Mouse (Mus musculus): ENCODE measurements around the gene Sag. TPM values are rescaled to one million over a fixed set of nuclear protein-coding genes. Genes with fewer than 3 reads are reported as not detected.
A peak's percentile ranks its signal among the peaks of the same experiment; 100 is the strongest.

Sag gene
- polyA plus RNA-seq, 1 experiment from 2014 or later: 3.8 TPM

DNA sequence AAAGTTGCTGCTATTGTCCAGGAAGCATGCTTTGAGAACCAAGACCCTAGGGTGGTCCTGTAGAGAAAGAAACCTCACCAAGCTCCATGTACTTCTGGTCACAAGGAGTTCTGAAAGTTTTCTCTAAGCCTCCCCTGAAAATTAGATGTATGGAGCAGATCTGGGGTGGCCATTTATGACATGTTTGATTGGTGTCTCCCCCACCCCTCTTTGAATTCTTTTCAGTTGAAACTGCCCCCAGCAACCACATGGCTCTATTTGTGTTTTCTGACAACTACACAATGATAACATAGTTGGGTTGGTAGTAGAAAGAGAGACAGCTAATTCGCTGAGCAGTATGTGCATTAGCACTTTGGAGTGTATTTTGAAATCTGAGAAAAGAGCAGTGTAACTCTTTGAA is 52.0 kb downstream of the Sag start:
- Histone ChIP-seq H3K9me3 (no peaks in the 10 kb centered on the region), H3K4me3 (replicated peaks) (no peak overlapping the region), H3K4me2 (no peak overlapping the region), H3K9ac (replicated peaks) (no peak overlapping the region), H3K27me3 (no peaks in the 10 kb centered on the region), H3K36me3 (no peaks in the 10 kb centered on the region), H3K27ac (no peak overlapping the region), H3K4me1 (replicated peaks) (peaks cover 22% of the 10 kb centered on the region)
- WGBS: 91% methylated on average over 1 of the region's 1 CpGs
- ATAC-seq (ENCODE audit: insufficient number of reproducible peaks, insufficient read depth, low FRiP score, low TSS enrichment, low read depth): no peak

DNA sequence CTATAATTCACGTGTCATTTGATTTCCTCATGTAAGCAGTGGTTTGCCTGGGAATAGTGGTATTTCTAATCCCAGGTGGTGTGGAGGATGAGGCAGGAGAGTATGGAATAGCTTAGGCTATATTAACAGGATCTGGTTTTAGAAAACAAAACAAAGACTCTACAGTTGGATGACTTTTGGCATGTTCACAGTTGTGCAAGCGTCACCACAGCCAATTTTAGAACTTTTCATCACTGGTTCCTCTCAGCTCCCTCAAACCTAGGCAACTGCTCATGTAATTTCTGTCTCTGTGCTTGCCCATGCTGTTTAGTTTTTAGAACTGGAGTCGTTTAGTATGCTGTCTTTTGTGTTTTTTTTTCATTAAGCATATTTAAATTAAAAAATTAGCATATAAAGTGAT is 53.3 kb downstream of the Sag start:
- no peak for ATAC-seq (ENCODE audit: insufficient number of reproducible peaks, insufficient read depth, low FRiP score, low TSS enrichment, low read depth)
- no peaks in the 10 kb centered on the region for H3K9me3 ChIP-seq
- no peak overlapping the region for H3K27ac ChIP-seq
- no peak overlapping the region for H3K9ac ChIP-seq (replicated peaks)
- H3K4me2 ChIP-seq: no peak overlapping the region
- H3K4me3 ChIP-seq (replicated peaks): no peak overlapping the region
- H3K36me3 ChIP-seq: no peaks in the 10 kb centered on the region
- 89% methylated on average over 3 of the region's 3 CpGs for WGBS
- no peaks in the 10 kb centered on the region for H3K27me3 ChIP-seq
- peaks cover 22% of the 10 kb centered on the region for H3K4me1 ChIP-seq (replicated peaks)

- 100% methylated on average over 1 of the region's 1 CpGs for WGBS
- H3K36me3 ChIP-seq: no peaks in the 10 kb centered on the region
- H3K27ac ChIP-seq: no peak overlapping the region
- peaks cover 16% of the 10 kb centered on the region for H3K4me1 ChIP-seq (replicated peaks)
- no peaks in the 10 kb centered on the region for H3K9me3 ChIP-seq
- H3K9ac ChIP-seq (replicated peaks): no peak overlapping the region
- no peak overlapping the region for H3K4me2 ChIP-seq
- ATAC-seq (ENCODE audit: insufficient number of reproducible peaks, insufficient read depth, low FRiP score, low TSS enrichment, low read depth): no peak
- H3K27me3 ChIP-seq: no peaks in the 10 kb centered on the region
- no peak overlapping the region for H3K4me3 ChIP-seq (replicated peaks)
Observed at GRCm38 (mm10) chr1:87858031-87858430, 54.6 kb downstream of the Sag start.

- H3K9ac ChIP-seq (replicated peaks): no peak overlapping the region
- no peaks in the 10 kb centered on the region for H3K36me3 ChIP-seq
- no peaks in the 10 kb centered on the region for H3K27me3 ChIP-seq
- H3K4me3 ChIP-seq (replicated peaks): no peak overlapping the region
- no peak overlapping the region for H3K27ac ChIP-seq
- ATAC-seq (ENCODE audit: insufficient number of reproducible peaks, insufficient read depth, low FRiP score, low TSS enrichment, low read depth): no peak
- WGBS: 90% methylated on average over 2 of the region's 2 CpGs
- H3K4me1 ChIP-seq (replicated peaks): peaks cover 16% of the 10 kb centered on the region
- H3K9me3 ChIP-seq: no peaks in the 10 kb centered on the region
- H3K4me2 ChIP-seq: no peak overlapping the region
Observed at GRCm38 (mm10) chr1:87858529-87858928, 55.0 kb downstream of the Sag start.

DNA sequence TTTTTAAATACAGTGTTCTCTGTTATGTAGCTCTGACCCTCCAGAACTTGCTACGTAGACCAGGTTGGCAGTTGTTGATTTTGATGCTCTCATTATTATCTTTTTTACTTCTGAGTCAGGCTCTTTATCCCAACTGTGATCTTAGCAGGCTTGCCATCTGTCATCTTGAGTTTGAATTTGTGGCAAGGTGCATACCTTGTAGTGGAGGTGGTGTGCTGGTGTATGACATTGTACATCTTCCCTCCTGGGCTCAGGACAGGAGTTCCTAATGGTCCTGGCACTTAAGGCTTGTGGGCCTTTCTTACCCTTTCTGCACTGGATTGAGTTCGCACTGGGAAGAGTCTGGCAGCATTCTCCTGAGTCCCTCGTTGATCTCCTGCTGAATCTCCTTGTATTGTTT is 60.1 kb downstream of the Sag start:
- Histone ChIP-seq H3K36me3 (no peaks in the 10 kb centered on the region), H3K9me3 (no peaks in the 10 kb centered on the region), H3K4me3 (replicated peaks) (no peak overlapping the region), H3K4me1 (replicated peaks) (no peaks in the 10 kb centered on the region), H3K9ac (replicated peaks) (no peak overlapping the region), H3K27me3 (no peaks in the 10 kb centered on the region), H3K27ac (no peak overlapping the region), H3K4me2 (no peak overlapping the region)
- no peak for ATAC-seq (ENCODE audit: insufficient number of reproducible peaks, insufficient read depth, low FRiP score, low TSS enrichment, low read depth)
- 84% methylated on average over 3 of the region's 3 CpGs for WGBS

- Histone ChIP-seq H3K36me3 (no peaks in the 10 kb centered on the region), H3K9ac (replicated peaks) (no peak overlapping the region), H3K4me1 (replicated peaks) (no peaks in the 10 kb centered on the region), H3K4me2 (no peak overlapping the region), H3K4me3 (replicated peaks) (no peak overlapping the region), H3K27me3 (no peaks in the 10 kb centered on the region), H3K9me3 (no peaks in the 10 kb centered on the region), H3K27ac (no peak overlapping the region)
- ATAC-seq (ENCODE audit: insufficient number of reproducible peaks, insufficient read depth, low FRiP score, low TSS enrichment, low read depth): no peak
Observed at GRCm38 (mm10) chr1:87864889-87865288, 61.4 kb downstream of the Sag start.

DNA sequence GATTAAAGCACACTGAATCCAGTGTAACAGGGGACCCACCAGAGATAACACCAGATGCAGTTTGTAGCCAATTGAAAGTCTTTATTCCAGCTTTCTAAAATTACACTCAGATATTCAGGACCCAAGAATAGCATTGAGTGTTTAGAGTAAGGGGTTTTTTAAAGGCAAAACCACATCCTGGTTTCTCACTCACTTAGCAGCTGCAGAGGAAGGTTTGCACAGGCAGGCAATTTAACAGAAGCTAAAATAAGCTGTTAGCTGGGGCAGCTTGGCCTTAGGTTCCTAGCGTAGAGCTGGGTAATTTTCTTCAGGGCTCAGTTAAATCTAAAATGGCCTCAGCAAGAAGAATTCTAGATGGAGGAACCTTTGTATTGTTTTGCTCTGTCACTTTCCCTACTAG is 63.2 kb downstream of the Sag start:
- Histone ChIP-seq H3K9ac (replicated peaks) (no peak overlapping the region), H3K9me3 (no peaks in the 10 kb centered on the region), H3K4me2 (no peak overlapping the region), H3K36me3 (no peaks in the 10 kb centered on the region), H3K27me3 (no peaks in the 10 kb centered on the region), H3K4me1 (replicated peaks) (peaks cover 10% of the 10 kb centered on the region; the same call in 1 of the 2 replicates), H3K27ac (no peak overlapping the region), H3K4me3 (replicated peaks) (no peak overlapping the region)
- no peak for ATAC-seq (ENCODE audit: insufficient number of reproducible peaks, insufficient read depth, low FRiP score, low TSS enrichment, low read depth)
- WGBS: 75% methylated on average over 1 of the region's 1 CpGs

GRCm38 (mm10) chr1:87871546-87871945 is 68.1 kb downstream of the Sag start:
- Histone ChIP-seq H3K4me2 (no peak overlapping the region), H3K27ac (no peak overlapping the region), H3K9ac (replicated peaks) (no peak overlapping the region), H3K4me1 (replicated peaks) (peaks cover 11% of the 10 kb centered on the region; the same call in 1 of the 2 replicates), H3K4me3 (replicated peaks) (no peak overlapping the region), H3K36me3 (no peaks in the 10 kb centered on the region), H3K27me3 (no peaks in the 10 kb centered on the region), H3K9me3 (no peaks in the 10 kb centered on the region)
- no peak for ATAC-seq (ENCODE audit: insufficient number of reproducible peaks, insufficient read depth, low FRiP score, low TSS enrichment, low read depth)

DNA sequence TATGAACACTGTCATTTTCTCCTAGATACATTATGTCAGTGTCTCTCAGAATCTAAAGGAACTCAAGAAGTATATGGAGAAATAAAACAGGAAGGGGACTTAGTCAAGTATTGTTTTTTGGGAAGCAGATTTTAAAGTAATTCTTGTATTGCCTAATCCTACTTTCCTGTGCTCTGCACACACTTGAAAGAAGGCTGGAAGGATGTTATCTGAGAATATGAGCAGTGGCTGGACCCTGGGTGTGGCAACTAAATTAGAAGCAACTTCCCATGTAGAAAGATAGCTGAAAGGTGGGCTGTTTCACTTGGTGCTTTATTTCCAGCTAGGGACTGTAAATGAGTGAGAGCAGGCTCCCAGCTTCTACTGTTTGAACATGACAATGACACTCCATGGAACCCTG is 69.6 kb downstream of the Sag start:
- H3K4me3 ChIP-seq (replicated peaks): no peak overlapping the region
- no peaks in the 10 kb centered on the region for H3K36me3 ChIP-seq
- H3K9ac ChIP-seq (replicated peaks): no peak overlapping the region
- H3K4me2 ChIP-seq: no peak overlapping the region
- no peaks in the 10 kb centered on the region for H3K27me3 ChIP-seq
- no peak for ATAC-seq (ENCODE audit: insufficient number of reproducible peaks, insufficient read depth, low FRiP score, low TSS enrichment, low read depth)
- H3K4me1 ChIP-seq (replicated peaks): peaks cover 24% of the 10 kb centered on the region
- no peak overlapping the region for H3K27ac ChIP-seq
- H3K9me3 ChIP-seq: no peaks in the 10 kb centered on the region

- no peak for ATAC-seq (ENCODE audit: insufficient number of reproducible peaks, insufficient read depth, low FRiP score, low TSS enrichment, low read depth)
- Histone ChIP-seq H3K9ac (replicated peaks) (no peak overlapping the region), H3K36me3 (peaks cover 4% of the 10 kb centered on the region; the same call in 1 of the 2 replicates), H3K4me2 (no peak overlapping the region), H3K4me3 (replicated peaks) (no peak overlapping the region), H3K9me3 (no peaks in the 10 kb centered on the region), H3K4me1 (replicated peaks) (peaks cover 29% of the 10 kb centered on the region), H3K27ac (no peak overlapping the region), H3K27me3 (no peaks in the 10 kb centered on the region)
- WGBS: 100% methylated on average over 1 of the region's 1 CpGs
Observed at GRCm38 (mm10) chr1:87876065-87876464, 72.6 kb downstream of the Sag start.

- 73% methylated on average over 9 of the region's 9 CpGs for WGBS
- 0 out of 2 replicates have a peak overlapping the region, but pooled peaks have one; percentile 62 for H3K27ac ChIP-seq
- H3K9me3 ChIP-seq: no peaks in the 10 kb centered on the region
- H3K27me3 ChIP-seq: no peaks in the 10 kb centered on the region
- H3K4me3 ChIP-seq (replicated peaks): no peak overlapping the region
- peaks cover 14% of the 10 kb centered on the region; the same call in 1 of the 2 replicates for H3K36me3 ChIP-seq
- no peak overlapping the region for H3K4me2 ChIP-seq
- H3K9ac ChIP-seq (replicated peaks): no peak overlapping the region
- ATAC-seq (ENCODE audit: insufficient number of reproducible peaks, insufficient read depth, low FRiP score, low TSS enrichment, low read depth): no peak
- peaks cover 25% of the 10 kb centered on the region for H3K4me1 ChIP-seq (replicated peaks)
Observed at GRCm38 (mm10) chr1:87877552-87878283, 74.2 kb downstream of the Sag start.

- Histone ChIP-seq H3K27me3 (no peaks in the 10 kb centered on the region), H3K36me3 (peaks cover 25% of the 10 kb centered on the region), H3K4me1 (replicated peaks) (peaks cover 25% of the 10 kb centered on the region), H3K9me3 (no peaks in the 10 kb centered on the region), H3K4me3 (replicated peaks) (no peak overlapping the region), H3K27ac (no peak overlapping the region), H3K9ac (replicated peaks) (no peak overlapping the region), H3K4me2 (no peak overlapping the region)
- ATAC-seq (ENCODE audit: insufficient number of reproducible peaks, insufficient read depth, low FRiP score, low TSS enrichment, low read depth): no peak
- 88% methylated on average over 3 of the region's 3 CpGs for WGBS
Observed at GRCm38 (mm10) chr1:87879034-87879433, 75.6 kb downstream of the Sag start.
